Mouse (Mus musculus): ENCODE data around the gene Thumpd1.
A peak's percentile ranks its signal among the peaks of the same experiment; 100 is the strongest.

Thumpd1 gene

GRCm38 (mm10) chr7:119720253-119720946, at the start of gene Thumpd1:
Gene Thumpd1 (minus strand): TSS chr7:119720798.
- DNase-seq (ENCODE audit: low spot score), result peak; percentile 95

GRCm38 (mm10) chr7:119769895-119770294, 49.3 kb upstream of the Thumpd1 start:
- DNase-seq (ENCODE audit: low spot score), result no peak

GRCm38 (mm10) chr7:119766996-119767395, 46.4 kb upstream of the Thumpd1 start:
- DNase-seq (ENCODE audit: low spot score), result no peak

GRCm38 (mm10) chr7:119764377-119764776, 43.8 kb upstream of the Thumpd1 start:
- no peak for DNase-seq (ENCODE audit: low spot score)

GRCm38 (mm10) chr7:119762166-119762697, 41.6 kb upstream of the Thumpd1 start:
- no peak for DNase-seq (ENCODE audit: low spot score)

- DNase-seq (ENCODE audit: low spot score), result no peak
Measured at GRCm38 (mm10) chr7:119760527-119760951, 39.9 kb upstream of the Thumpd1 start, which contains the start of gene Acsm3. Gene Acsm3 (plus strand): TSS chr7:119760923.

GRCm38 (mm10) chr7:119753696-119754095, 33.1 kb upstream of the Thumpd1 start:
- DNase-seq (ENCODE audit: low spot score), result no peak

- no peak for DNase-seq (ENCODE audit: low spot score)
Measured at GRCm38 (mm10) chr7:119749942-119750341, 29.3 kb upstream of the Thumpd1 start.

- no peak for DNase-seq (ENCODE audit: low spot score)
Measured at GRCm38 (mm10) chr7:119748761-119749160, 28.2 kb upstream of the Thumpd1 start.

GRCm38 (mm10) chr7:119745869-119746268, 25.3 kb upstream of the Thumpd1 start:
- no peak for DNase-seq (ENCODE audit: low spot score)

GRCm38 (mm10) chr7:119744321-119744720, 23.7 kb upstream of the Thumpd1 start:
- DNase-seq (ENCODE audit: low spot score), result peak; percentile 66

GRCm38 (mm10) chr7:119739798-119740468, 19.3 kb upstream of the Thumpd1 start:
- peak; percentile 37 for DNase-seq (ENCODE audit: low spot score)

- DNase-seq (ENCODE audit: low spot score), result no peak
Measured at GRCm38 (mm10) chr7:119738877-119739276, 18.3 kb upstream of the Thumpd1 start.

- DNase-seq (ENCODE audit: low spot score), result peak; percentile 61
Measured at GRCm38 (mm10) chr7:119731262-119731661, 10.7 kb upstream of the Thumpd1 start.

- no peak for DNase-seq (ENCODE audit: low spot score)
Measured at GRCm38 (mm10) chr7:119727621-119728020, 7.0 kb upstream of the Thumpd1 start.

GRCm38 (mm10) chr7:119720947-119721310, 331 bp upstream of the Thumpd1 start:
- DNase-seq (ENCODE audit: low spot score), result no peak

GRCm38 (mm10) chr7:119714111-119714510, 6.5 kb downstream of the Thumpd1 start:
- no peak for DNase-seq (ENCODE audit: low spot score)

- no peak for DNase-seq (ENCODE audit: low spot score)
Measured at GRCm38 (mm10) chr7:119694926-119695325, 25.7 kb downstream of the Thumpd1 start.

- DNase-seq (ENCODE audit: low spot score), result no peak
Measured at GRCm38 (mm10) chr7:119692302-119692701, 28.3 kb downstream of the Thumpd1 start.

GRCm38 (mm10) chr7:119689726-119690125, 30.9 kb downstream of the Thumpd1 start, which contains the start of gene Acsm4:
Gene Acsm4 (plus strand): TSS chr7:119690026.
- DNase-seq (ENCODE audit: low spot score), result no peak

GRCm38 (mm10) chr7:119682699-119683098, 37.9 kb downstream of the Thumpd1 start:
- DNase-seq (ENCODE audit: low spot score), result no peak

- DNase-seq (ENCODE audit: low spot score), result no peak
Measured at GRCm38 (mm10) chr7:119680107-119680506, 40.5 kb downstream of the Thumpd1 start.

GRCm38 (mm10) chr7:119673465-119673864, 47.1 kb downstream of the Thumpd1 start:
- peak; percentile 87 for DNase-seq (ENCODE audit: low spot score)
